Mouse (Mus musculus): ENCODE data around the gene Kcnb1. TPM values are rescaled to one million over a fixed set of nuclear protein-coding genes. Genes with fewer than 3 reads are reported as not detected.

The Kcnb1 gene
- polyA plus RNA-seq (2015; fragmentation: Nextera tagmentation; extraction: Ambion mirVana) = 1.6 and 1.7 TPM in 2 replicates

DNA sequence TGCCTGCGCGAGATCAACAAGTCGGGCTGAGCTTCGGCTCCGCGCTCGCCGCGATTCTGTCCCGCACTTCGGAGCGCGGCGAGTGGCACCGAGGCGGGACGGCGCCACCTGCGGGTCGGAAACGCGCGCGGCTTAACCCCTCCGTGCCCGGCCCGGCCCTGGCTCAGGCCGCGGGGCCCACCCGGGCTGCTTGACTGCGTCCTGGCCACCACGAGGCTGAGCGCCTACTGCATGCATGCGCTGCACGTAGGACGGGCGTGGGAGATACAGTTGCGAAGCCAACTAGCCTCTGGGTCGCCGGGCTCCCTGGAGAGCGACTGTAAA is at the start of gene Kcnb1:
TSS of gene Kcnb1 (minus strand) at position 80 of the 324 bp plus-strand sequence.
- ATAC-seq (ENCODE audit: insufficient read depth, low FRiP score) = peak; percentile 31; the same call in 1 of the 2 replicates
- Histone ChIP-seq H3K4me3 (replicated peaks; ENCODE audit: low read length) (peak within 1 kb of the TSS; percentile 55), H3K9ac (ENCODE audit: low read length) (peak within 1 kb of the TSS; percentile 70), H3K4me1 (ENCODE audit: control insufficient read depth, insufficient read depth, low read length) (peaks cover 21% of the 10 kb centered on the region), H3K9me3 (replicated peaks; ENCODE audit: control insufficient read depth, low read length) (no peaks in the 10 kb centered on the region), H3K27ac (ENCODE audit: low read length) (peak within 1 kb of the TSS; percentile 62), H3K27me3 (ENCODE audit: control insufficient read depth, insufficient read depth, low read length) (peaks cover 31% of the 10 kb centered on the region), H3K4me2 (ENCODE audit: low read depth, low read length) (peak within 1 kb of the TSS; percentile 72), H3K36me3 (ENCODE audit: control insufficient read depth, insufficient read depth, low read length) (no peaks in the 10 kb centered on the region)
- WGBS = under 1% methylated on average over 41 of the region's 41 CpGs

DNA sequence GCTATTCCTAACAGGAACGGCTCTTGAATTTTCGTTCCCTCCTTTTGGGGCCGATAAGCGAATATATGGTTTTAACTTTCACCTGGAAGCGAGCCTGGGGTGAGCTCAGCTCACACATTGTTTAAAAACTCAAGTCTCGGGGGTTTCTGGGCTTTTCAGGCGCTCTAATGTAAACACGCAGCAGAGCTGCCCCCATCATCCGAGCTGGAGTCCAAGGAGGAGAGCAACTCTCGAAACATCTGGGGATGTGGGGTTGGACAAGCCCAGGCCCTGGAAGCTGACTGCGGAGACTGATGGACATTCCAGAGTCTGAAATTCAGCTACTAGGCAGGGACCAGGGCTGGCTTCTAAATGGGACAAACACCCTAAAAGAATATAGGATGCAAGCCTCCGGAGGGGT is 49.3 kb upstream of the Kcnb1 start:
- Histone ChIP-seq H3K4me1 (ENCODE audit: control insufficient read depth, insufficient read depth, low read length) (peaks cover 19% of the 10 kb centered on the region), H3K4me3 (replicated peaks; ENCODE audit: low read length) (peak overlapping the region; percentile 59), H3K27ac (ENCODE audit: low read length) (peak overlapping the region; percentile 60), H3K36me3 (ENCODE audit: control insufficient read depth, insufficient read depth, low read length) (no peaks in the 10 kb centered on the region), H3K4me2 (ENCODE audit: low read depth, low read length) (peak overlapping the region; percentile 71), H3K27me3 (ENCODE audit: control insufficient read depth, insufficient read depth, low read length) (no peaks in the 10 kb centered on the region), H3K9ac (ENCODE audit: low read length) (peak overlapping the region; percentile 76), H3K9me3 (replicated peaks; ENCODE audit: control insufficient read depth, low read length) (no peaks in the 10 kb centered on the region)
- ATAC-seq (ENCODE audit: insufficient read depth, low FRiP score) = 0 out of 2 replicates have a peak, but pooled peaks have one; percentile 26
- WGBS = 13% methylated on average over 12 of the region's 12 CpGs

DNA sequence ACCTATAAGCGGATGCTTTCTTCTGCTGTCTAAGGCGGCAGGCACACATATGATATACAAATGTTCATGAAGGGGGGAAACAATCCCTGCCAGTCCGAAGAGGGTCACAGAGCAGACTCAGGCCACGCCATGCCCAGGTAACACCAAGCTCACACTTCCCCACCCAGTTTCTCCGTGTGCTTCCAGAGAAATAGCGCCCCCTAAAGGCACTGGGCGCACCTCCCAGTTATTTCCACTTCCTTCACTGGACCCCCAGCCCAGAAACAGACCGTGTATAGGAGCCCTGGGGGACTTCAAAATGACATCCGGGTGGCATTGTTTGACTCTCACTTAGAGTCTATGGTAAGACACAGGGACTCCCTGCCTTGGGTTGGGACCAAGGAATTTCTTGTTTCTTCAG is 47.3 kb upstream of the Kcnb1 start:
- Histone ChIP-seq H3K27ac (ENCODE audit: low read length) (no peak overlapping the region), H3K36me3 (ENCODE audit: control insufficient read depth, insufficient read depth, low read length) (no peaks in the 10 kb centered on the region), H3K9ac (ENCODE audit: low read length) (no peak overlapping the region), H3K4me2 (ENCODE audit: low read depth, low read length) (no peak overlapping the region), H3K9me3 (replicated peaks; ENCODE audit: control insufficient read depth, low read length) (no peaks in the 10 kb centered on the region), H3K4me3 (replicated peaks; ENCODE audit: low read length) (no peak overlapping the region), H3K4me1 (ENCODE audit: control insufficient read depth, insufficient read depth, low read length) (peaks cover 24% of the 10 kb centered on the region), H3K27me3 (ENCODE audit: control insufficient read depth, insufficient read depth, low read length) (no peaks in the 10 kb centered on the region)
- ATAC-seq (ENCODE audit: insufficient read depth, low FRiP score) = no peak
- 80% methylated on average over 9 of the region's 9 CpGs for WGBS

DNA sequence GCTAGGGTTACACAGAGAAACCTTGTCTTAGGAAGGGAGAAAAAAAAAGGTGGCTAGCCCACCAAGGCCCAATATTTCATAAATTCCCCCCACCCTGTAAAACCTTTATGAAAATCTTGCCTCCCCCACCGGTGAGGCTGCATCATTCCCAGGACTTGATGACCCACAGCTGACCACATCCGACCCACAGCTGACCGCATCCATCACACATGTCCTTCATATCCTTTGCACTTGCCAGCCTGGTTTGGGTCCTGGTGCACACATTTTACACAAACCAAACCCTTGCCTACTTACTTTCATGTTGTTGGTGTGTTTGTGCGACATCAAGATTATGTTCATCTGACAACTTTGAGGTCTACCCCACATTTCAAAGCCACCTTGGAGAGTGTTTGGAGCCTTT is 46.2 kb upstream of the Kcnb1 start:
- no peak overlapping the region for H3K4me2 ChIP-seq (ENCODE audit: low read depth, low read length)
- no peak for ATAC-seq (ENCODE audit: insufficient read depth, low FRiP score)
- no peak overlapping the region for H3K27ac ChIP-seq (ENCODE audit: low read length)
- 93% methylated on average over 4 of the region's 4 CpGs for WGBS
- no peaks in the 10 kb centered on the region for H3K9me3 ChIP-seq (replicated peaks; ENCODE audit: control insufficient read depth, low read length)
- H3K4me1 ChIP-seq (ENCODE audit: control insufficient read depth, insufficient read depth, low read length) = peaks cover 24% of the 10 kb centered on the region
- no peak overlapping the region for H3K9ac ChIP-seq (ENCODE audit: low read length)
- no peaks in the 10 kb centered on the region for H3K27me3 ChIP-seq (ENCODE audit: control insufficient read depth, insufficient read depth, low read length)
- H3K36me3 ChIP-seq (ENCODE audit: control insufficient read depth, insufficient read depth, low read length) = no peaks in the 10 kb centered on the region
- H3K4me3 ChIP-seq (replicated peaks; ENCODE audit: low read length) = no peak overlapping the region

DNA sequence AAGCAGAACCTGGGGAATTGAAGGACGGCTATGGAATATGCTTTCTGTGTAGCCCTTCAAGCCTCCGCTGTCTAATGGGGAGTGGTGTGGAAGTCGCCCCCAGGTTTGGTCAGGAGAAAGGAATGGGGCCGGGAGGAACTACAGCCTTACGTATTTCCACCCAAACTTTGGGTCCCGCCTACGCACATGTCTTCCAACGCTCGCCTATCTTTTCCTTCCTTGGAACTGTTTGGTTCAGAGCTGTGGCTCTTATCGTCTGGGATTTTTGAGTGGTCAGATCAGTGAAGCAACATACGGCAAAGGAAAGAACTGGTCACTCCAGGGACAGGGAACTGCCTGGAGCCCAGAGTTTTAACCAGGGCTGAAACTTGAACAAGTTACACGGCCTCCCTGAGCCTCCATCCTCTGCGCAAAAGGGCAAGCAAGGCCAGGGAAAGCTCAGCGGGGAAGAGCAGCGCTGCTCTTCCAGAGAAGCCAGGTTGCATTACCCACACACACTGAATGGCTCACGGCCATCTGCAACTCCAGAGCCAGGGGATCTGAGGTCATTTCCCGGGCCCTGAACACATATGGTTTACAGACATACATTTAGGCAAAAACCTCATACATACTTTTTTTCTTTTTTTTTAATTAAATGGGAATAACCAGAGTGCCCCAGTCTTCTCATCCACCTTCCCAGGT is 45.5 kb upstream of the Kcnb1 start:
- Histone ChIP-seq H3K9ac (ENCODE audit: low read length) (no peak overlapping the region; the same call in 1 of the 2 replicates), H3K36me3 (ENCODE audit: control insufficient read depth, insufficient read depth, low read length) (no peaks in the 10 kb centered on the region), H3K9me3 (replicated peaks; ENCODE audit: control insufficient read depth, low read length) (no peaks in the 10 kb centered on the region), H3K27ac (ENCODE audit: low read length) (no peak overlapping the region), H3K4me3 (replicated peaks; ENCODE audit: low read length) (no peak overlapping the region), H3K4me2 (ENCODE audit: low read depth, low read length) (no peak overlapping the region), H3K4me1 (ENCODE audit: control insufficient read depth, insufficient read depth, low read length) (peaks cover 19% of the 10 kb centered on the region), H3K27me3 (ENCODE audit: control insufficient read depth, insufficient read depth, low read length) (no peaks in the 10 kb centered on the region)
- ATAC-seq (ENCODE audit: insufficient read depth, low FRiP score) = no peak
- WGBS = 64% methylated on average over 17 of the region's 17 CpGs

DNA sequence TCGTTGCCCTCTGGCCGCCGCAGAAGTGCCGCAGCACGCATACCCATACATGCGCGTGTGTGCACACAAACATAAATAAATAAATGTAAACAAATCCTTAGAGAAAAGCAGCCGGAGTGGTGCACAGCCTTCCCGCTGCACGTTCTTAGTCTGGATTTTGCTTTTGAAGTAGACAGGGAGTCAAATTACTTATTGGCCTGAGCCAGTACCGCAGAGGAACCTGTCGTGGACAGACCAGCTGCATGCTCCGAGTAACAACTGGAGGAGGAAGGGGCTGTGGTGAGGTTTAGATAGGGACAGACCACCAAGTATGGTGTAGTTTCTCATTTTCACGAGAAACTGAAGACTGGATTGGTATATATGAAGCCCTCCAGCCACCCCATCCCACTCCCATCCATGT is 43.8 kb upstream of the Kcnb1 start:
- Histone ChIP-seq H3K4me2 (ENCODE audit: low read depth, low read length) (no peak overlapping the region), H3K4me3 (replicated peaks; ENCODE audit: low read length) (no peak overlapping the region), H3K4me1 (ENCODE audit: control insufficient read depth, insufficient read depth, low read length) (peaks cover 14% of the 10 kb centered on the region), H3K27ac (ENCODE audit: low read length) (no peak overlapping the region), H3K27me3 (ENCODE audit: control insufficient read depth, insufficient read depth, low read length) (no peaks in the 10 kb centered on the region), H3K9me3 (replicated peaks; ENCODE audit: control insufficient read depth, low read length) (no peaks in the 10 kb centered on the region), H3K36me3 (ENCODE audit: control insufficient read depth, insufficient read depth, low read length) (no peaks in the 10 kb centered on the region), H3K9ac (ENCODE audit: low read length) (no peak overlapping the region)
- no peak for ATAC-seq (ENCODE audit: insufficient read depth, low FRiP score)
- WGBS = 39% methylated on average over 14 of the region's 14 CpGs

DNA sequence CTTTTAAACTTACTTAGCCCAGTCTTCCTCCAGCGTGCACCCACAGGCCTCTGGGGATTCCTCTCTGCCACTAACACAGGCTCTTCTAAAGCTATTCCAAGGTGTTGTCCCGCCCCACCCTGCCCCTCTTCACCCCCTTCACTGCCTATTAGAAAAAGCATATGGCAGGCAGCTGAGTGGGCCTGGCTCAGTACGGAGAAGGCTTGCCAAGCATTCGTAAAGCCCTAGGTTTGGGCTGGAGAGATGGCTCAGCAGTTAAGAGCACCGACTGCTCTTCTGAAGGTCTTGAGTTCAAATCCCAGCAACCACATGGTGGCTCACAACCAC is 43.0 kb upstream of the Kcnb1 start:
- 71% methylated on average over 5 of the region's 5 CpGs for WGBS
- H3K4me2 ChIP-seq (ENCODE audit: low read depth, low read length) = no peak overlapping the region

DNA sequence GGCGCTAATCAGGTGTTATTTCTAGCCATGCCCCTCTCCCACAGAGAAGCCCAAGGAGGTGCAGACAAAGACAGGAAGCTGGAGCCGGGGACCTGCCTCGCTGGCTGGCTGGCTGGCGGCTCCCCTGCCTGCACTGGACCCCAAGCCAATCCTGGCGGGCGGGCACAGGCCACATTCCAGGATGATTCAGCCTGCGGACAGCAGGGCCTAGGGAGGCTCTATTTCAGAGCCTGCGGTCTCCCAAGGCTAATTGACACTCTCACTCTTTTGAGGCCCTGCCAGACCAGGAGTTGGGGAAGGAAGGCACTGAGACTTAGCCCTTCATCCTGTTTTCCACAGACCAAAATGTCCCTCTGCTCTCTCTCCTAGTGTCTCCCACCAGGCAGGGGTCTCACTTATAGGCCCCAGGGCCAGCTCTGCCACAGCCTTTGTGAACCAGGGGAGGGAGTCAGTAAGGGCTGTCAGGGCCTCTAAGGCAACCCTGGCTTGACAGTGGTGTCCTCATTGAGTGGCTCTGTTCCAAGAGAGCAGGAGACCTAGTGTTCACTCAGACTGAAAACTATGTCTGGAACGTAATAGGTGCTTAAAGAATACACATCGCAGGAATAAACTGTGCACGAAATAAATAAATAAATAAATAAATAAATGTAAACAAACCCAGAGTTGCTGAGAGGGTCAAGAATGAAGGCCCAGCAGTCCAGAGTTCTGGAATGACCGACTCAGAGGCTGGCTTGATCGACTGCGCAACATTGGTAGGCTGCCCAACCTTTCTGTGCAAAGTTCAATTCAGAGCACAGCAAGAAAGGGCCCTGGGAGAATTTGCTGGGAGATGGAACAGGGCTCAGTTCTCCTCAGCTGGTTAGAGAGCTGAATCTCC is 42.4 kb upstream of the Kcnb1 start:
- Histone ChIP-seq H3K9me3 (replicated peaks; ENCODE audit: control insufficient read depth, low read length) (no peaks in the 10 kb centered on the region), H3K4me2 (ENCODE audit: low read depth, low read length) (no peak overlapping the region), H3K4me1 (ENCODE audit: control insufficient read depth, insufficient read depth, low read length) (peaks cover 14% of the 10 kb centered on the region), H3K36me3 (ENCODE audit: control insufficient read depth, insufficient read depth, low read length) (no peaks in the 10 kb centered on the region), H3K27me3 (ENCODE audit: control insufficient read depth, insufficient read depth, low read length) (no peaks in the 10 kb centered on the region), H3K27ac (ENCODE audit: low read length) (peak overlapping the region; percentile 40; the same call in 1 of the 2 replicates), H3K9ac (ENCODE audit: low read length) (0 out of 2 replicates have a peak overlapping the region, but pooled peaks have one; percentile 29), H3K4me3 (replicated peaks; ENCODE audit: low read length) (no peak overlapping the region)
- no peak for ATAC-seq (ENCODE audit: insufficient read depth, low FRiP score)
- WGBS = 56% methylated on average over 14 of the region's 14 CpGs

More for the DNA sequence above, 43.0 kb upstream of the Kcnb1 start:
- no peak for ATAC-seq (ENCODE audit: insufficient read depth, low FRiP score)
- Histone ChIP-seq H3K9ac (ENCODE audit: low read length) (no peak overlapping the region), H3K9me3 (replicated peaks; ENCODE audit: control insufficient read depth, low read length) (no peaks in the 10 kb centered on the region), H3K27me3 (ENCODE audit: control insufficient read depth, insufficient read depth, low read length) (no peaks in the 10 kb centered on the region), H3K36me3 (ENCODE audit: control insufficient read depth, insufficient read depth, low read length) (no peaks in the 10 kb centered on the region), H3K4me1 (ENCODE audit: control insufficient read depth, insufficient read depth, low read length) (peaks cover 14% of the 10 kb centered on the region), H3K4me3 (replicated peaks; ENCODE audit: low read length) (no peak overlapping the region), H3K27ac (ENCODE audit: low read length) (no peak overlapping the region)

DNA sequence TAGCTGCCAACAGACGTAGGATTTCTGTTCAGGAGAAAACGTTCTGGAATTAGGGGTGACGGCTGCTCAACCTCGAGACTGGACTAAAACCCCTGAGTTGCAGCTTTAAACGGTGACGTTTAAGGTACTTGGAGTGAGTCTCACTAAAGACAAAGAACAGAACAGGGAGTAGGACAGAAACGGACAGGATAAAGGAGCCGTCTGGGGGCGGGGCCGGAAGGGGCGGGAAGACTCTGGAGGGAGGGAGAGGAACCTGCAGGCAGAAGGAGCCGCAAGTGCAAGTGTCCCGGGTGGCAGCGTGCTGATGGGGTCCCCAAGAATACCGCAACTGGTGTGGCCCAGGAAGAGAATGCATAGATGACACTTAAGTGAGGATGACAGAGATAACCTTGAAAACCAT is 40.6 kb upstream of the Kcnb1 start:
- H3K27me3 ChIP-seq (ENCODE audit: control insufficient read depth, insufficient read depth, low read length) = no peaks in the 10 kb centered on the region
- H3K4me2 ChIP-seq (ENCODE audit: low read depth, low read length) = peak overlapping the region; percentile 32
- H3K36me3 ChIP-seq (ENCODE audit: control insufficient read depth, insufficient read depth, low read length) = no peaks in the 10 kb centered on the region
- WGBS = 19% methylated on average over 15 of the region's 15 CpGs
- no peak overlapping the region for H3K9ac ChIP-seq (ENCODE audit: low read length)
- no peak overlapping the region for H3K4me3 ChIP-seq (replicated peaks; ENCODE audit: low read length)
- peaks cover 12% of the 10 kb centered on the region for H3K4me1 ChIP-seq (ENCODE audit: control insufficient read depth, insufficient read depth, low read length)
- H3K27ac ChIP-seq (ENCODE audit: low read length) = no peak overlapping the region
- no peaks in the 10 kb centered on the region for H3K9me3 ChIP-seq (replicated peaks; ENCODE audit: control insufficient read depth, low read length)
- no peak for ATAC-seq (ENCODE audit: insufficient read depth, low FRiP score)

Data from stomach, embryonic 16.5 days (tissue).